Mouse (Mus musculus) adrenal gland, adult (tissue): ENCODE measurements around the gene Lrrc72.

Experiments used
- DNase-seq, 2 experiments: peaks; one replicate each; pipeline ENCODE4 v3.0.0; 2022 to 2023; ENCODE audit warnings: low spot score in 1 of 2; ENCODE audit not compliant: inconsistent age in 2 of 2

Gene Lrrc72

GRCm38 (mm10) chr12:36190343-36190742 is 62.9 kb downstream of the Lrrc72 start:
- DNase-seq = no peak

- DNase-seq = peak in 1 of 2 experiments; percentile 51
Measured at GRCm38 (mm10) chr12:36189610-36190009, 63.6 kb downstream of the Lrrc72 start.

GRCm38 (mm10) chr12:36187081-36187480 is 66.1 kb downstream of the Lrrc72 start:
- no peak for DNase-seq

- peak in 1 of 2 experiments; percentile 45 for DNase-seq
Measured at GRCm38 (mm10) chr12:36182570-36182969, 70.6 kb downstream of the Lrrc72 start.

- no peak for DNase-seq
Measured at GRCm38 (mm10) chr12:36177227-36177626, 76.0 kb downstream of the Lrrc72 start.

- no peak for DNase-seq
Measured at GRCm38 (mm10) chr12:36165299-36165698, 87.9 kb downstream of the Lrrc72 start.

GRCm38 (mm10) chr12:36164126-36164791 is 88.9 kb downstream of the Lrrc72 start:
- no peak for DNase-seq
